Mouse (Mus musculus) testis, adult 2 months (tissue): ENCODE results near the gene Mtus2.

ENCODE experiments used
- CTCF ChIP-seq: fragments of 200-500 bp; IDR thresholded peaks from 2 replicates; pipeline ENCODE4 v1.5.1; 2012; ENCODE audit warnings: low read depth, mild to moderate bottlenecking, inconsistent platforms, low read length, moderate library complexity; ENCODE audit not compliant: control insufficient read depth, insufficient read depth, insufficient replicate concordance
- POLR2A ChIP-seq: fragments of 200-500 bp; IDR thresholded peaks from 2 replicates; pipeline ENCODE4 v1.6.1; 2012; ENCODE audit warnings: low read depth, mild to moderate bottlenecking, inconsistent platforms, low read length, moderate library complexity; ENCODE audit not compliant: control insufficient read depth

- TF ChIP-seq POLR2A (no peak), CTCF (peak; percentile 29; the same call in 1 of the 2 replicates)
Measured at GRCm38 (mm10) chr5:148107324-148107723, 150.2 kb downstream of the Mtus2 start.
